ENCODE assay signal across 8 mouse cellular contexts in genomic region chr7:116033371-116034241, GRCm38 (mm10). TPM values are rescaled to one million over a fixed set of nuclear protein-coding genes. Genes with fewer than 3 reads are reported as not detected.
DNase-seq lines count a peak whose midpoint lies in the region; ATAC-seq and TF ChIP-seq lines count a peak whose summit lies in the region.

No protein-coding gene starts in this region.

- H3K27ac ChIP-seq in forebrain, embryonic 12.5 days = peak overlapping the region; percentile 96
- H3K27ac ChIP-seq in heart, embryonic 16.5 days (ENCODE audit: low read length) = peak overlapping the region; percentile 97
- no peak overlapping the region for H3K27ac ChIP-seq in kidney, postnatal 0 days
- H3K27ac ChIP-seq in lung, embryonic 15.5 days = peak overlapping the region; percentile 92

- no peaks in the 10 kb centered on the region for H3K9me3 ChIP-seq in forebrain, embryonic 12.5 days
- H3K9me3 ChIP-seq in heart, embryonic 16.5 days (replicated peaks; ENCODE audit: control insufficient read depth, low read length) = no peaks in the 10 kb centered on the region
- H3K9me3 ChIP-seq in kidney, postnatal 0 days (replicated peaks; ENCODE audit: low read length) = no peaks in the 10 kb centered on the region
- no peaks in the 10 kb centered on the region for H3K9me3 ChIP-seq in lung, embryonic 15.5 days

- peaks cover 54% of the 10 kb centered on the region for H3K4me1 ChIP-seq in forebrain, embryonic 12.5 days
- peaks cover 14% of the 10 kb centered on the region for H3K4me1 ChIP-seq in heart, embryonic 16.5 days (ENCODE audit: control insufficient read depth, insufficient read depth, low read length)
- H3K4me1 ChIP-seq in kidney, postnatal 0 days (replicated peaks; ENCODE audit: insufficient read depth, low read length) = peaks cover 12% of the 10 kb centered on the region
- peaks cover 28% of the 10 kb centered on the region for H3K4me1 ChIP-seq in lung, embryonic 15.5 days

- peak overlapping the region; percentile 97 for H3K9ac ChIP-seq in forebrain, embryonic 12.5 days
- H3K9ac ChIP-seq in heart, embryonic 16.5 days (ENCODE audit: low read length) = peak overlapping the region; percentile 75
- peak overlapping the region; percentile 49 for H3K9ac ChIP-seq in kidney, postnatal 0 days (ENCODE audit: low read depth, low read length)
- H3K9ac ChIP-seq in lung, embryonic 15.5 days = peak overlapping the region; percentile 58

- under 1% methylated on average over 53 of the region's 54 CpGs for WGBS in forebrain, embryonic 12.5 days
- under 1% methylated on average over 51 of the region's 54 CpGs for WGBS in heart, embryonic 16.5 days
- under 1% methylated on average over 54 of the region's 54 CpGs for WGBS in kidney, postnatal 0 days
- WGBS in lung, embryonic 15.5 days = 2% methylated on average over 54 of the region's 54 CpGs

- H3K4me3 ChIP-seq in forebrain, embryonic 12.5 days (replicated peaks) = peak overlapping the region; percentile 76
- H3K4me3 ChIP-seq in heart, embryonic 16.5 days (ENCODE audit: low read length) = peak overlapping the region; percentile 81
- peak overlapping the region; percentile 57 for H3K4me3 ChIP-seq in kidney, postnatal 0 days (replicated peaks; ENCODE audit: low read depth, low read length)
- H3K4me3 ChIP-seq in lung, embryonic 15.5 days = peak overlapping the region; percentile 60

- peaks cover 27% of the 10 kb centered on the region for H3K27me3 ChIP-seq in forebrain, embryonic 12.5 days
- H3K27me3 ChIP-seq in heart, embryonic 16.5 days (ENCODE audit: control insufficient read depth, insufficient read depth, low read length) = peaks cover 24% of the 10 kb centered on the region
- peaks cover 35% of the 10 kb centered on the region for H3K27me3 ChIP-seq in kidney, postnatal 0 days (ENCODE audit: insufficient read depth, low read length)
- H3K27me3 ChIP-seq in lung, embryonic 15.5 days = peaks cover 54% of the 10 kb centered on the region

- ATAC-seq in forebrain, embryonic 12.5 days (ENCODE audit: low FRiP score) = peak; percentile 52
- peak; percentile 52 for ATAC-seq in heart, embryonic 16.5 days (replicated peaks; ENCODE audit: extremely low read depth, insufficient read depth, low FRiP score)
- peak; percentile 66 for ATAC-seq in kidney, postnatal 0 days (replicated peaks; ENCODE audit: low FRiP score, low read depth)
- ATAC-seq in lung, embryonic 15.5 days (ENCODE audit: borderline replicate concordance, extremely low read depth, low FRiP score, low TSS enrichment) = peak; percentile 46

- TF ChIP-seq CTCF in kidney, postnatal 0 days (IDR thresholded peaks at IDR 0.05; ENCODE audit: low read depth) = no peak

- peak overlapping the region; percentile 99 for H3K4me2 ChIP-seq in forebrain, embryonic 12.5 days
- H3K4me2 ChIP-seq in heart, embryonic 16.5 days (ENCODE audit: low read depth, low read length) = peak overlapping the region; percentile 84
- peak overlapping the region; percentile 96 for H3K4me2 ChIP-seq in kidney, postnatal 0 days (ENCODE audit: low read length)
- H3K4me2 ChIP-seq in lung, embryonic 15.5 days = peak overlapping the region; percentile 98

- no peaks in the 10 kb centered on the region for H3K36me3 ChIP-seq in forebrain, embryonic 12.5 days (replicated peaks)
- no peaks in the 10 kb centered on the region for H3K36me3 ChIP-seq in heart, embryonic 16.5 days (ENCODE audit: control insufficient read depth, insufficient read depth)
- no peaks in the 10 kb centered on the region for H3K36me3 ChIP-seq in kidney, postnatal 0 days (ENCODE audit: insufficient read depth, low read length)
- H3K36me3 ChIP-seq in lung, embryonic 15.5 days = no peaks in the 10 kb centered on the region

- peak; percentile 3 to 19 for DNase-seq in CD8-positive naive resting alpha-beta T cell, adult 2 months (ENCODE audit: low read depth in 2 of 2, low spot score in 2 of 2)
- peak; percentile 64 to 74 for DNase-seq in adrenal gland, postnatal 36 days
- peak; percentile 58 for DNase-seq in kidney, postnatal 0 days (ENCODE audit: low spot score)
- peak; percentile 65 to 71 for DNase-seq in right cerebral cortex, postnatal 10 days (ENCODE audit: low spot score in 2 of 2)
- DNase-seq in adipocyte (ENCODE audit: low spot score) = no peak

RNA-seq across cellular contexts. Expression of gene Sox6, which starts 5.0 kb away (rescaled TPM):
- total RNA-seq in adrenal gland, postnatal 36 days (2021) = 10 to 100 TPM; 11.5 to 15.7 TPM
- 134 and 138 TPM in 2 replicates for polyA plus RNA-seq in forebrain, embryonic 12.5 days (2016; fragmentation: Nextera tagmentation; extraction: Ambion mirVana)
- polyA plus RNA-seq in heart, embryonic 16.5 days (2015; fragmentation: Nextera tagmentation; extraction: Ambion mirVana) = 25.6 and 28.5 TPM in 2 replicates
- 24.3 and 29.3 TPM in 2 replicates for polyA plus RNA-seq in kidney, postnatal 0 days (2015; fragmentation: Nextera tagmentation; extraction: Ambion mirVana)
- 23.1 and 24.1 TPM in 2 replicates for polyA plus RNA-seq in lung, embryonic 15.5 days (2015; fragmentation: Nextera tagmentation; extraction: Ambion mirVana)

RNA-seq across cellular contexts. Expression of gene 1110004F10Rik, which starts 5.6 kb away (rescaled TPM):
- 100 to 1,000 TPM; 118 TPM for total RNA-seq in adrenal gland, postnatal 36 days (2021)
- 342 TPM in 2 replicates for polyA plus RNA-seq in forebrain, embryonic 12.5 days (2016; fragmentation: Nextera tagmentation; extraction: Ambion mirVana)
- polyA plus RNA-seq in heart, embryonic 16.5 days (2015; fragmentation: Nextera tagmentation; extraction: Ambion mirVana) = 168 and 184 TPM in 2 replicates
- polyA plus RNA-seq in kidney, postnatal 0 days (2015; fragmentation: Nextera tagmentation; extraction: Ambion mirVana) = 251 and 271 TPM in 2 replicates
- 254 and 260 TPM in 2 replicates for polyA plus RNA-seq in lung, embryonic 15.5 days (2015; fragmentation: Nextera tagmentation; extraction: Ambion mirVana)

RNA-seq across cellular contexts. Expression of gene Gm4353, which starts 50.8 kb away (rescaled TPM):
- 1 to 10 TPM; 4.2 to 5.4 TPM for total RNA-seq in adrenal gland, postnatal 36 days (2021)
- polyA plus RNA-seq in forebrain, embryonic 12.5 days (2016; fragmentation: Nextera tagmentation; extraction: Ambion mirVana) = 0.68 TPM in 2 replicates
- 0.70 and 1.6 TPM in 2 replicates for polyA plus RNA-seq in heart, embryonic 16.5 days (2015; fragmentation: Nextera tagmentation; extraction: Ambion mirVana)
- 0.61 and 0.86 TPM in 2 replicates for polyA plus RNA-seq in kidney, postnatal 0 days (2015; fragmentation: Nextera tagmentation; extraction: Ambion mirVana)
- 0.36 and 1.1 TPM in 2 replicates for polyA plus RNA-seq in lung, embryonic 15.5 days (2015; fragmentation: Nextera tagmentation; extraction: Ambion mirVana)
